ENCODE assay signal across 10 mouse cellular contexts in genomic region chr8:94967554-94967953, GRCm38 (mm10). TPM values are rescaled to one million over a fixed set of nuclear protein-coding genes. Genes with fewer than 3 reads are reported as not detected.
DNase-seq lines count a peak whose midpoint lies in the region; ATAC-seq and TF ChIP-seq lines count a peak whose summit lies in the region.
"Had no signal": no experiment of that assay in that cellular context is flagged by ENCODE, and none has a peak within 500 bp of the region (broad histone marks: within the 10 kb centered on the region; RNA-seq: fewer than 3 reads in every experiment).

No protein-coding gene starts in this region.

- no peaks in the 10 kb centered on the region for H3K27me3 ChIP-seq in intestine, postnatal 0 days (replicated peaks; ENCODE audit: control insufficient read depth, insufficient read depth, low read length)
- no peaks in the 10 kb centered on the region for H3K27me3 ChIP-seq in lung, embryonic 15.5 days
- no peaks in the 10 kb centered on the region for H3K27me3 ChIP-seq in forebrain, embryonic 11.5 days (ENCODE audit: control insufficient read depth, insufficient read depth, low read length)
- H3K27me3 ChIP-seq: embryonic facial prominence, embryonic 12.5 days; limb, embryonic 13.5 days had no signal

- H3K4me2 ChIP-seq in intestine, postnatal 0 days (replicated peaks; ENCODE audit: low read depth), result no peak overlapping the region
- H3K4me2 ChIP-seq in lung, embryonic 15.5 days, result no peak overlapping the region
- no peak overlapping the region for H3K4me2 ChIP-seq in forebrain, embryonic 11.5 days (ENCODE audit: low read depth, low read length, severe bottlenecking)
- H3K4me2 ChIP-seq: embryonic facial prominence, embryonic 12.5 days; limb, embryonic 13.5 days had no signal

- TF ChIP-seq CTCF in intestine, postnatal 0 days (IDR thresholded peaks at IDR 0.05; ENCODE audit: low read depth), result no peak

- DNase-seq in heart, adult 18-20 months, result peak; percentile 61 to 64
- DNase-seq in heart, adult 11 months, result no peak
- peak; percentile 73 for DNase-seq in NIH3T3 (ENCODE audit: low read depth)
- DNase-seq in cerebellum, adult 11-12 months, result no peak
- DNase-seq in right cerebral cortex, postnatal 4 days, result no peak
- no peak for DNase-seq in forebrain, embryonic 11.5 days (ENCODE audit: low spot score)

- no peaks in the 10 kb centered on the region for H3K9me3 ChIP-seq in intestine, postnatal 0 days (ENCODE audit: control insufficient read depth)
- H3K9me3 ChIP-seq in lung, embryonic 15.5 days, result no peaks in the 10 kb centered on the region
- H3K9me3 ChIP-seq in forebrain, embryonic 11.5 days (ENCODE audit: control insufficient read depth, low read length), result no peaks in the 10 kb centered on the region
- H3K9me3 ChIP-seq: embryonic facial prominence, embryonic 12.5 days; limb, embryonic 13.5 days had no signal

- ATAC-seq in intestine, postnatal 0 days, result peak; percentile 44
- no peak for ATAC-seq in lung, embryonic 15.5 days (ENCODE audit: borderline replicate concordance, extremely low read depth, low FRiP score, low TSS enrichment)
- no peak for ATAC-seq in forebrain, embryonic 11.5 days (replicated peaks; ENCODE audit: low FRiP score)

- H3K4me1 ChIP-seq in intestine, postnatal 0 days (replicated peaks; ENCODE audit: control insufficient read depth, insufficient read depth, low read length), result 0 out of 2 replicates have a peak, but pooled peaks cover 7% of the 10 kb centered on the region
- peaks cover 18% of the 10 kb centered on the region for H3K4me1 ChIP-seq in lung, embryonic 15.5 days
- no peaks in the 10 kb centered on the region for H3K4me1 ChIP-seq in forebrain, embryonic 11.5 days (replicated peaks; ENCODE audit: control insufficient read depth, insufficient read depth, low read length)
- H3K4me1 ChIP-seq: embryonic facial prominence, embryonic 12.5 days; limb, embryonic 13.5 days had no signal

- 71% methylated on average over 3 of the region's 3 CpGs for WGBS in intestine, postnatal 0 days
- WGBS in lung, embryonic 15.5 days, result 74% methylated on average over 3 of the region's 3 CpGs
- WGBS in forebrain, embryonic 11.5 days, result 81% methylated on average over 3 of the region's 3 CpGs

- no peak overlapping the region for H3K4me3 ChIP-seq in intestine, postnatal 0 days (ENCODE audit: low read depth, low read length)
- H3K4me3 ChIP-seq in lung, embryonic 15.5 days, result no peak overlapping the region
- H3K4me3 ChIP-seq in forebrain, embryonic 11.5 days (ENCODE audit: low read depth, low read length), result no peak overlapping the region
- H3K4me3 ChIP-seq: embryonic facial prominence, embryonic 12.5 days; limb, embryonic 13.5 days had no signal

- peak overlapping the region; percentile 78 for H3K27ac ChIP-seq in intestine, postnatal 0 days (ENCODE audit: low read depth, low read length)
- H3K27ac ChIP-seq in lung, embryonic 15.5 days, result peak overlapping the region; percentile 36; the same call in 1 of the 2 replicates
- H3K27ac ChIP-seq in forebrain, embryonic 11.5 days (ENCODE audit: low read depth, low read length), result no peak overlapping the region
- H3K27ac ChIP-seq: embryonic facial prominence, embryonic 12.5 days; limb, embryonic 13.5 days had no signal

- no peak overlapping the region for H3K9ac ChIP-seq in intestine, postnatal 0 days (ENCODE audit: low read depth, low read length)
- no peak overlapping the region for H3K9ac ChIP-seq in lung, embryonic 15.5 days
- H3K9ac ChIP-seq in forebrain, embryonic 11.5 days (ENCODE audit: low read length), result no peak overlapping the region
- H3K9ac ChIP-seq: embryonic facial prominence, embryonic 12.5 days; limb, embryonic 13.5 days had no signal

- no peaks in the 10 kb centered on the region for H3K36me3 ChIP-seq in intestine, postnatal 0 days (ENCODE audit: control insufficient read depth, insufficient read depth)
- H3K36me3 ChIP-seq in lung, embryonic 15.5 days, result no peaks in the 10 kb centered on the region
- no peaks in the 10 kb centered on the region for H3K36me3 ChIP-seq in forebrain, embryonic 11.5 days (ENCODE audit: control insufficient read depth, insufficient read depth, low read length)
- H3K36me3 ChIP-seq: embryonic facial prominence, embryonic 12.5 days; limb, embryonic 13.5 days had no signal

RNA-seq across cellular contexts. Expression of gene Adgrg1, which starts 7.0 kb away (rescaled TPM):
- 10 to 100 TPM; 60.8 to 62.2 TPM for total RNA-seq in heart, adult 18-20 months (2021)
- polyA plus RNA-seq in intestine, postnatal 0 days (2015; fragmentation: Nextera tagmentation; extraction: Ambion mirVana), result 22.3 and 22.7 TPM in 2 replicates
- 35.4 and 35.6 TPM in 2 replicates for polyA plus RNA-seq in lung, embryonic 15.5 days (2015; fragmentation: Nextera tagmentation; extraction: Ambion mirVana)
- 177 and 184 TPM in 2 replicates for polyA plus RNA-seq in forebrain, embryonic 11.5 days (2014; fragmentation: Nextera tagmentation; extraction: Ambion mirVana)

RNA-seq across cellular contexts. Expression of gene Adgrg5, which starts 44.1 kb away (rescaled TPM):
- total RNA-seq in heart, adult 18-20 months (2021), result under 1 TPM in 1 of 2 experiments, not detected in 1; 0.41 TPM
- polyA plus RNA-seq in intestine, postnatal 0 days (2015; fragmentation: Nextera tagmentation; extraction: Ambion mirVana), result 1.3 and 1.5 TPM in 2 replicates
- 0.29 and 0.36 TPM in 2 replicates for polyA plus RNA-seq in lung, embryonic 15.5 days (2015; fragmentation: Nextera tagmentation; extraction: Ambion mirVana)
- polyA plus RNA-seq in forebrain, embryonic 11.5 days (2014; fragmentation: Nextera tagmentation; extraction: Ambion mirVana), result 0.12 and 0.20 TPM in 2 replicates

RNA-seq across cellular contexts. Expression of gene Ccdc102a, which starts 49.7 kb away (rescaled TPM):
- total RNA-seq in heart, adult 18-20 months (2021), result 1 to 10 TPM; 3.8 to 4.1 TPM
- 7.2 and 7.7 TPM in 2 replicates for polyA plus RNA-seq in intestine, postnatal 0 days (2015; fragmentation: Nextera tagmentation; extraction: Ambion mirVana)
- 28.7 and 29.3 TPM in 2 replicates for polyA plus RNA-seq in lung, embryonic 15.5 days (2015; fragmentation: Nextera tagmentation; extraction: Ambion mirVana)
- polyA plus RNA-seq in forebrain, embryonic 11.5 days (2014; fragmentation: Nextera tagmentation; extraction: Ambion mirVana), result 18.8 and 19.5 TPM in 2 replicates

RNA-seq across cellular contexts. Expression of gene Adgrg3, which starts 49.9 kb away (rescaled TPM):
- 1 to 10 TPM; 1.5 TPM for total RNA-seq in heart, adult 18-20 months (2021)
- polyA plus RNA-seq in intestine, postnatal 0 days (2015; fragmentation: Nextera tagmentation; extraction: Ambion mirVana), result 4.2 and 4.7 TPM in 2 replicates
- 4.3 and 5.2 TPM in 2 replicates for polyA plus RNA-seq in lung, embryonic 15.5 days (2015; fragmentation: Nextera tagmentation; extraction: Ambion mirVana)
- polyA plus RNA-seq in forebrain, embryonic 11.5 days (2014; fragmentation: Nextera tagmentation; extraction: Ambion mirVana), result 2.9 and 3.2 TPM in 2 replicates

Comparison
In these comparisons a context has a peak if more than half of its experiments do, and no peak if none do; other contexts are left out.
1. DNase-seq: peak in heart, adult 18-20 months (2 of 2) and NIH3T3 (single experiment); none in heart, adult 11 months (single experiment), cerebellum, adult 11-12 months (single experiment), right cerebral cortex, postnatal 4 days (single experiment) and forebrain, embryonic 11.5 days (single experiment).